Mouse (Mus musculus) frontal cortex, adult (tissue): ENCODE measurements around the gene Arhgap11a.

Experiments
- ATAC-seq: cut with Nextera tagmentation; 2 replicates; pipeline ENCODE4 v1.9.2; 2017; ENCODE audit warnings: mild to moderate bottlenecking, moderate library complexity, mixed read lengths; ENCODE audit not compliant: low TSS enrichment

Arhgap11a gene

GRCm38 (mm10) chr2:113848245-113849121 is at the start of gene Arhgap11a:
TSS of gene Arhgap11a (minus strand) at chr2:113848661.
- ATAC-seq, result peak; percentile 97

- no peak for ATAC-seq
Observed at GRCm38 (mm10) chr2:113893385-113894122, 45.1 kb upstream of the Arhgap11a start.

GRCm38 (mm10) chr2:113887166-113887565 is 38.7 kb upstream of the Arhgap11a start:
- ATAC-seq, result no peak

GRCm38 (mm10) chr2:113886061-113886460 is 37.6 kb upstream of the Arhgap11a start:
- ATAC-seq, result no peak

DNA sequence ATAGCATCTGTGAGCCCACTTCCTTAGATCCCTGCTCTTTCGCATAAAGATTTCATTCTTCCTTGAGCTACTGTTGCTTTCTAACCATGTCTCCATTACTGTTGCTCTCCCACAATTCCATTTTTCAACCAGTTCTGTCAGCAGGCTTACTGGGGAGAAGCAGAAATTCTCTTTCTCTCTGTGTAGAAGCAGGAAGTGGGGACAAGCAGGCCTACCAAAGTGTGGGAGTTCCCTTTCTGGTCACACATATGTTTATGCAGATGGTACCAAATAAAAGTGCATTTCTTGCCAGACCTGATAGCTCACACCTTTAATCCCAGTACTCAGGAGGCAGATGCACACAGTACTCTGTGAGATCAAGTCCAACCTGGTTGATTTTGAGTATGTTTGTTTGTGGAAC is 21.7 kb upstream of the Arhgap11a start:
- ATAC-seq, result peak; percentile 67

DNA sequence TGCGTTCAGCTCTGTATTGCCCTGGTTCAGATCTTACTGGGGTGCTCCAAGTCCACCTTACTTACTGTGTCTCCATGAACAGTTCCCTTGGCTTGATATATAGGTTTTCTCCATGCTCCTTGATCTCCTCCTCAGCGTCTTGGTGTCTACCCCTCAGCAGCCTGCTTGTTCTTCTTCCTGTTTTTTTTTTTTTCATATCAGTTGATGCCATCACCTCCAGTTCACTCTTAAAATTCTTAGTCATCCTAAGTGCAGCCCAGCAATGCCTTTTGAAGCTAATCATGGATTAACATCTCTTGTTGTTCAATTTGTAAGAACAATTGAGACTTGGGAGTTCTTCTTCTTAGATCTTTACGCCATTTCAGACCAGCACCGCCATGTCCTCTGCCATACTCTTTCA is 19.9 kb upstream of the Arhgap11a start:
- no peak for ATAC-seq

DNA sequence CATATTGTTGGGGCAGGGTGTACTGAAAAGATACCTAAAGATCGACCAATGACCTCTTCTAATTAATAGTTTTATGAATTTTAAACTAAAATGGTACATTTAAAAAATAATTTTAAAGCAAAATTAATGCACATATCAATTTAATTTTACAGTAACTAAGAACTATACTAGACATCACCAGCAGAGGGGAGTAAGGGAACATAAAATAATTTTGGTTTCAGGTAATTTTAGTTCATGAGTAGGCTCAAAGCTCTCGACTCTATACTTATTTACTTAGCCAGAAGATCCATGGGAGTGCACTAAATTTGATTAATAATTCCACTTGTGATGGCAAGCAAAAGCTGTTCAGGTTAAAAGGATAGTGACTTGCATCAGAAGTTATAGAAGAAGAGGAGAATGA is 17.7 kb upstream of the Arhgap11a start:
- ATAC-seq, result no peak

GRCm38 (mm10) chr2:113849141-113849540 is 680 bp upstream of the Arhgap11a start:
- peak; percentile 72 for ATAC-seq

DNA sequence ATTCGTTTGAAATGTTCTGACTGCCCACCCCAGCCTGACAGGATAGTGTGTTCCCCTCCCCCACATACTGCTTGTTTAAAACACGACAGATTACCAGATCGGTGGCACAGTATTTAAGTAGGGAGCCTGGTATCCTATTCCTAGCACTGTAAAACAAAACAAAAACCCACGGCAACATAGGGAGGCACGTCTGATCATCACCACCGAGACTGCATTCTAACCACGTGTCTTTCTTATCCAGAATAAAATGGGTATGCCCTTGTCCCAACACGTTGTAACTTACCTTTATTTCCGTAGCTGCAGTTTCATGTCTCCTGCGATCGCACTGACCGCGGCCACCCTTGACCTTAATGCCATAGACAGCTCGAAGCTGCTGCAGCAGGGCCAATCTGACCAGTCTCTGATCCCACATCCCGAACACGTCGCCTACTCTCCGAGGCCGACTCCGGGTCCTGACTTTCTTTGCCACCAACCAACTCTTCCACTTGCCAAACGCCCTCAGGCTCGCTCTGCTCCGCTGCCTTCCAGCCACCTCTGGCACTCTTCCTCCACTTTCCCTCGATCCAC is 700 bp downstream of the Arhgap11a start:
- ATAC-seq, result no peak

- ATAC-seq, result no peak
Observed at GRCm38 (mm10) chr2:113845081-113845480, 3.4 kb downstream of the Arhgap11a start.

- no peak for ATAC-seq
Observed at GRCm38 (mm10) chr2:113841656-113842437, 6.6 kb downstream of the Arhgap11a start.

DNA sequence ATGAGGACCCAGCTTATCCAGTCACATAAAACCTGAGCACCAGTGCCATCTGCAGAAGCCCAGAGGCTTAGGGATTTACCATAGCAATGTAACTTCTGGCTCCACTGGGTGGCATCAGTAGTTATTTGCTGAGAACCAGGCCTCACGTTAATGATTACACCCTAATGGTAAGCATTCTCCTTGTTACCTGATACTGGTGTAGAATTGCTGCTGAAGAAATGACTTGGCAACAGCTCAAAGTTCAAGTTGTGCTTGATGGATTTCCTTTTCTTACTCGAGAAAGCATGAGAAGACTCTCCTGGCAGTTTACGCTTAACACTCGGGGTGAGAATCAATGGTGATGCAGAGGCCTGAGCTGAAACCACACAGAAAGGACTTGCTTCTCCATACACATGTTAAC is 9.0 kb downstream of the Arhgap11a start:
- no peak for ATAC-seq

GRCm38 (mm10) chr2:113835219-113835618 is 13.2 kb downstream of the Arhgap11a start:
- ATAC-seq, result no peak

GRCm38 (mm10) chr2:113828943-113829882 is 19.2 kb downstream of the Arhgap11a start, which contains the start of gene Scg5:
TSS of gene Scg5 (minus strand) at chr2:113829121.
- peak; percentile 89 for ATAC-seq

DNA sequence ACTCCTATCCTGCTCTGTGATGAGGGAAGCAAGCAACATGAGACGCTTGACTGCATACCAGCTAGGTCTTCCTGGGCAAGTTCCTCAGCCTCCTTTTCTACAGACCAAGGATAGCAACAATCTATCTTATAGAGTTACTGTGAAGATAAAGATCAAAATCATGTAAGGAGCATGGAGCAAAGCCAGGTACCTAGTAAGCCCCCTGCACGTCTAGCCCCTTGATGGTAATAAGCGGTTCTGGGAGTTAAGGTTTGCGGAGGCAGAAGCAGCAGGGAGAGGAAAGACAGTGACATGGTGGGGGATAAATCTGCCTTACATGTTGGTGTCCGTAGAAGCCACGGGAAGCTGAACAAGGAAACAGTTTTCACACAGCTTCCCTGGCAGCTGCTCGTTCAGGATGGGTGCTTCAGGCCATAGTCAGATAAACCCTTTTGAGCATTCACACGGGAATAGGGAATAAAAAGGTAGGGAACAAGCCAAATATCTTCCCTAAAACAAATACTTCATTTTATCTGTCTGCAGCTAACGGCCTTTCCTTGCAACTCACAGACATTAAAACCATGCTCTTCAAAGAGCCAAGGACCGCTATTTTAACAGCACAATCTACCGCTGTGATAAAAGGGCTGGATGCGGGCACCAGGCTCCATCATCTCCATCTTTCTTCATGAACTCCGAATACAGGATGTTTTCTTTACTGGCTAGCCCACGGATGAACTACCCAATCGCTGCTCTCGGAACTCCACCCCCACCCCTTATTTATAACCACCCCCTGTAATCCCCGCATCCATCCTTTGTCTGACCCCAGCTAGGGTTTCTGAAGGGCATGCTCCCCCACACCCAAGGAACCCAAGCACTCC is 20.1 kb downstream of the Arhgap11a start:
- ATAC-seq, result peak; percentile 72

DNA sequence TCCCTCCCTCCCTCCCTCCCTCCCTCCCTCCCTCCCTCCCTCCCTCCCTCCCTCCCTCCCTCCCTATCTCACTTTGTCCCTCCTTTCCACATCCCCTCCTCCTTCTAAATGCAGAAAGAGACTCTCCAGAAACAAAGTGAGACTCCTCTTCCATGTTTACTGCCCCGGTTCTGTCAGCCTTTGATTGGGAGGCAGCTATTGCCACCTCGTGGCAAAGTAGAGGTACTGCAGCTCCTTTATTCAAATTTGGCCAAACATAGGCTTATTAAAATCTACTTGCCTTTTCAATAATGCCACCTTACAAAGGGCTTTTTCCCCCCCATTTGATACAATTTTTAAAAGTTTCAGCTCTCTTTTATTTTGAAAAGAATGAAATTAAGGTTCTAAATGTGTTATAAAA is 24.6 kb downstream of the Arhgap11a start:
- no peak for ATAC-seq

- no peak for ATAC-seq
Observed at GRCm38 (mm10) chr2:113822367-113822766, 26.1 kb downstream of the Arhgap11a start.

- ATAC-seq, result peak; percentile 28
Observed at GRCm38 (mm10) chr2:113821176-113821734, 27.2 kb downstream of the Arhgap11a start.

DNA sequence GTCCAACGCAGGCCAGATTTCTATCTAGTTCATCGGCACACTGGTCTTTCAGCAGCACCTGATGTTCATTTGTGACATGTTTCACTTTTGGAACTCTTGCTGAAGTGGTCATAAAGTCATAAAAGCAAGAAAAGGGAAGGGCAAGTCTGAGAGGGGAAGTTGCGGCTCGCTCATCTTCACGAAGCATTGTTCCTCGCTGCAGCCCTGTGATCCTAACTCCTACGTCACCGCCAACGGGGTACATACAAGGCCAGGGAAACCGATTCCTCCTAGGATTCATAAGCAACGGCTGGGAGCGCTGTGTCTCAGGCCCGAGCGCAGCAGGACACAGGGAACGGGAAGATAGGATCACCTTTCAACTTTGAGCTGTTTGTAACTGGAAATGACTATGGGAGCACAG is 28.3 kb downstream of the Arhgap11a start:
- no peak for ATAC-seq
